Mouse (Mus musculus) layer of hippocampus, postnatal 14 days (tissue): ENCODE data around the gene Nosip. TPM values are rescaled to one million over a fixed set of nuclear protein-coding genes. Genes with fewer than 3 reads are reported as not detected.

Experiments used
- DNase-seq, 2 experiments: peaks; one replicate each; pipeline ENCODE4 v3.0.0; 2021 to 2022; ENCODE audit warnings: low spot score in 2 of 2, mixed read lengths in 1 of 2
- total RNA-seq, 2 experiments: library from RNA; stranded (reverse); gene quantifications; 2 replicates each; pipeline ENCODE4 v1.2.3; 2021

Gene Nosip
- total RNA-seq, 2 experiments from 2014 or later: 49.2 to 55.4 TPM

DNA sequence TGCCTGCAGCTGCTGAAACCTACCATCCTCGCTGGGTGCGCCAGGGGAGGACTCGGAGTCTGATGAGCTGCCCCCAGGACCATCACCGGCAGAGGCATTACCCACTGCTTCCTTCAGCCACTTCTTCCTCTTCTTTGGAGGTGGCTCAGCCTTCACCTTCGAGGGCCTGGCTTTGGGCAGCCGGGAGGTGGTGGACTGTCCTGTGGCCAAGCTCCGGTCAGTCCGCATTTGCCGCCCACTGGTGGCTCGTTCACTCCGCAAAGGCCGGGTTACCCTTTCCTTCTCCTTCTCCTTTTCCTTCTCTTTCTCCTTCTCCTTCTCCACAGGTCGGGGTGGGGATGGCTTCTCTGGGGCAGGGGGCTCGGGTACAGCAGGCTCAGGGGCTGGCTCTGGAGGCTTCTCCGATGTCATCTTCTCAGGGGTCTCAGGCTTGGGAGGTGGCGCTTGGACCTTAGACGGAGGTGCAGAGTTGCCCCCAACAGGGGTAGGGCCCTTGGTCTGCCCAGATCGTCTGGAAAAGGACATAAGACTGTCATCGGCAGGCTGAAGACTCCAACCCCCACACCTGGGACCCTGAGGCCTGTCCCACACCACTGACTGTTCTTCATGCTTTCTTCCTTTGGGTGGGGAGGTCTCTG is 28.4 kb upstream of the Nosip start:
- DNase-seq: no peak

DNA sequence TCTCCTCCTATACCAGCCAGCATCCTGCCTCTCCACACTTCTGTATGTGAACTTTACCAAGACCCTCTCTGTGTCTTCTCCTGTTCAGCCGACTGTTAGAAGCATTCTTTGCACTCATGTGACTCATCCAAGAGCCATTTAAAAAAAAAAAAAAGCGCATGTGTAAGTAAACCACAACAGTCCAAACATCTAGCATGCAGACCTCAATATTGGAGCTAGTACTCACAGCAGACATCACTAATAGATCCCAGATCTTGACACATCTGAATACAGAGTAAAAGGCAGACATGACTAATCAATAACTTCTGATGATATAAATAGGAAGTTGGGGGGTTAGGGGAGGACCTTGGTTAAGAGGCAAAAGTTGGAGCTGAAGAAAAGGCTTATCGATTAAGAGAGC is 26.6 kb upstream of the Nosip start:
- DNase-seq: no peak

- DNase-seq: no peak
Measured at GRCm38 (mm10) chr7:45036702-45037101, 25.5 kb upstream of the Nosip start.

DNA sequence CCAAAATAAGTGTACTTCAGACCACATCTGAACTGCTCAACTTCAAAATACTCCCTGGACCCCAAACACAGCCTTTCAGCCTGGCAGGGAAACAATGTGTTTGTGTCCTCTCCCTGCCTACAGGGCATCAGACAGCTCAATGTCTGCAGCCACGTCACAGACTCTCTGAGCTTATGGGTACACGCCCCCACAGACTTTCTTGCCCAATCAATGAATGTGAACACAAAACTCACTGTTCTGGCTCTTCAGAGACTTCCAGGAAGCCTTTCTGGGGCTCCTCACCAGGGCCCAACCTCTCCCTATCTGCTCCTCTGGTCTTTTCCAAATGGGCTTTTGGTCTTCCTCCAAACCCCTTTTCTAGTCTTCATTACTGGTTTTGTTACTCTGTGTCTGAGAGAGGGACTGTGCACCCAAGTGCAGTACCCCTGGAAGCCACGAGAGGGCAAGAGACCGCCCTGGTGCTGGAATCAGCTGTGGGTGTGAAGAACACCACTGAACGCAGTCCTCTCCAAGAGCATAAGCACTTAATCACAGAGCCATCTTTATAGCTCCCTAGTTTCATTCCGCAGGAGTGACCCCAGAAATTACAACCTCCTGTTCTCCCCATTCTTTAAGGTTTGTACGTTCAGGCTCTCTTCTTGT is 24.4 kb upstream of the Nosip start:
- DNase-seq: no peak

- no peak for DNase-seq
Measured at GRCm38 (mm10) chr7:45038411-45038810, 23.8 kb upstream of the Nosip start.

GRCm38 (mm10) chr7:45040851-45041250 is 21.4 kb upstream of the Nosip start:
- no peak for DNase-seq

GRCm38 (mm10) chr7:45043307-45043706 is 18.9 kb upstream of the Nosip start:
- no peak for DNase-seq

DNA sequence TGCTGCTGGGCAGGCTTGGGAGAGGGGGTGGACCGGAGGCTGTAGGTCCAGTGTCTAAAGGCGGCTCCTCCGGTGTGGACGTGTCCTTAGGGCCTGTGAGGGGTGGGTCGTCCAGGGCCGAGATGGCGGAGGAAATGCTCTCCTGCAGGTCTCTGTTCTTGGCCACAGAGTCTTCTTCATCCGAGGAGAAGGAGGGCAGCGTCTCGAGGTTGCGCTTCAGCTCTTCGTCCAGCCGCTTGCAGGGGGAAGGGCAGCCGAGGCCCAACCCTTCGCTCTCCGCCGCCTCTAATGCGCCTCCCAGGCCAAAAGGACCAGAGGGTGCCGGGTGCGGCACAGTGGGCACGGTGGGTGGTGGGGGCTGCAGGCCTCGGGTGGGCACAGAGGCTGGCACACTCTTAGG is 16.5 kb upstream of the Nosip start:
- no peak for DNase-seq

DNA sequence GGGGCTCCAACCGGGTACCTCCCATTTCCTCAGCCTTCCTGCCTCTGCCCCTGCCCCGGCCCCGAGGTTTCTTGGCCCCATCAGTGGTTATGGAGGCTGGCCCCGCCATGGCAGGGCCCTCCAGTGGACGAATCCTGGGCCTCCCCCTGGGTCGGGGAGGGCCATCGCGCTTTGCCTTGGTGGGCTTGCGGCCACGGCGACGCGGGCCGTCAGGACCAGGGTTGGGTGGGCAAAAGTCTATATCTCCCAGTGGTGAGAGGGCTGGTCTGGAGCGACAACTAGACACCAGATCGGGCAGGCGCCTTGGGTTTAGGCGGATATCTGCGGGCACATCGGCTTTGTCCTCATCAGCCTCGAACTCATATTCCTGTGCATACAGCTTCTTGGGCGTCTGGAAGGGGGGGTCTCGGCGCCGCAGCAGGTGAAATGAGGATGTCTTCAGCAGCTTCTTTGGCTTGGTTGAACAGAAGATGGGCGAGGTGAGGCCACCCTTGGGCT is 15.3 kb upstream of the Nosip start:
- no peak for DNase-seq

GRCm38 (mm10) chr7:45047491-45047890 is 14.7 kb upstream of the Nosip start:
- no peak for DNase-seq

DNA sequence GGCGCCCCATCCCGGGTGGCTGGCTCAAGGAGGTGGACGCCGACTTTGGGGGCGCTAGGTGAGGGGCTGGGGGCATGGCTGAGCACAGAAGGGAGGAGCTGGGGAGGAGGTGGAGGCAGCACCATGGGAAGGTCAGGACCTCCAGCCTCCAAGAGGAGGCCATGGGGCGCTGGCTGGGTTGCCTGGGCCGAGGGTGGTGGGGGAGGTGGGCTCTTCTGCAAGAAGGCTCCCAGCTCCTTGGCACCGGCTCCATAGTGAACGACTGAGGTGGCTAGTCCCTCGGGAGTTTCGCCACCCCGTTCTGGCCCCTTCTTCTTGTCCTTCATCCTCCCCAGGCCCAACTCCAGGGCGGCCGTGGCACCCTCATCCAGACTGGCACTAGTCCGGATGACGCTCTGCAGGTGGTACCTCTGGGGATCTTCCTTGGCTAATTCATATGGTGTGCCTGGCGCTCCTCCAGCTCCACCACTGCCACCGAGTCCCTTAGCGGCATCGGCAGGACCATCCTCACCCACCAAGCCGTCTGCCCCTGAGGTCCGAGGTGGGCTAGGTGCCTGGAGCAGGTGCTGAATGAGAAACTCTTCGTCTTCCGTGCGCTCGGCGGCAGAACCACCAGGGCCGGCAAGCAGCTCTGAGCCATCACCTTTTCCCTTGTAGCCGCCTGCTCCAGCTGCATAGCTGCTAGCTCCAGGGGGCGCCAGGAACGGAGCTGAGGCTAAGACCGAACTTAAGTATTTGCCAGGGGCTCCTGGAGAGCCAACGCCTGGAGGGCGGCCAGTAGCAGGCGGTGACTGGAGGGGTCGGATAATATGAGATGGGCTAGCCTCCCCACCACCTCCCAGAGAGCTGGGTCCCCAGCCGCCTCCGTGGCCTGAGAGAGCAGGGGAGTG is 14.0 kb upstream of the Nosip start:
- DNase-seq: no peak

DNA sequence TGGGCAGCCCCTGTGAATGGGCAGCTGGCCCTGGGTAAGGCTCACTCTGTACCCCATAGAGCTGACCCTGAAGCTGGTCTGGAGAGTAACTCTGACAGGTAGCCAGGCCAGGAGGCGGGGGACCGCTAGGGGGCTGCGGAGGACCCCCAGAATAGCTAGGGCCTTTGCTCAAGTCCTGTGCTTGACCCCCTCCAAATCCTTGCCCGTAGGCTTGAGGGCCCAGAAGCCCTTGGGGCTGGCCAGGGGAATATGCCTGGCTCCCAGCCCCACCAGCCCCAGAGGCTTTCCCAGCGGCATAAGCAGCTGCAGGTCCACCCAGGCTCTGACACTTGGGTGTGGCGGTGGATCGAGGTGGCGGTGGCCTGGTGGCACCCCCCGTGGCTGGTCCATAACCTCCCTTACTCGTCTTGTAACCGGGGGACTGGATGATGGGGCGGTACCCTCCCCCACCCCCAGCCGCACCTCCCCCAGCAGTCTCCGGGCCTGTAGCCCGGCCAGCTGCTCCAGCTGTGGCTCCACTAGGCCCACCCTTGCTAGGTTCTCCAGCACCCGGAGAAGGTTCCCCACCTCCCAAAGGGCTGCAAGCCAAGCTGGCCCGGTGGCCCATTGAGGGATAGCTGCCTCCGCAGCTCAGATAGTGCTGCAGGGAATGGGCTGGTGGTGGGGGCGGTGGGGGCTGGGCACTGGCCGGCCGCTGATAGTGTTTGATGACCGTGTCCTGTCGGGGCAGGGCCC is 13.1 kb upstream of the Nosip start:
- no peak for DNase-seq

- peak; percentile 60 to 87 for DNase-seq
Measured at GRCm38 (mm10) chr7:45050945-45051600, 11.2 kb upstream of the Nosip start.

DNA sequence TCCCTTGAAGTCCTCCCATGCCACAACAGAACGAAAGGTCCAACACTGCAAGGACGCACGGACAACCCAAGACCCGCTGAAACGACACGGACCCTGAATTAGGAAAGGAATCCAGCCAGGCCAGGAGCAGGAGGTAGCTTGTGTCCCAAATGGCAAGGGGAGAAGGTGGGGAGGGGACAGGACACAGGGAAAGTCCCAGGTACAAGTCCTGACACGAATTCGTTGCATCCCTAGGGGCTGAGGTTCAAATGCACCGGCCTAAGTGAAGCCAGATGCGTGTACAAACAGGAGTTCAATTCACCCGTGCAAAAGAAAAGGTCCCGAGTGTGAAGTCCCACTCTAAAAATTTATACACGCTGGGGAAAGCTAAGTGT is 10.6 kb upstream of the Nosip start:
- no peak for DNase-seq

GRCm38 (mm10) chr7:45052181-45052861 is 9.9 kb upstream of the Nosip start:
- peak; percentile 51 to 60 for DNase-seq

DNA sequence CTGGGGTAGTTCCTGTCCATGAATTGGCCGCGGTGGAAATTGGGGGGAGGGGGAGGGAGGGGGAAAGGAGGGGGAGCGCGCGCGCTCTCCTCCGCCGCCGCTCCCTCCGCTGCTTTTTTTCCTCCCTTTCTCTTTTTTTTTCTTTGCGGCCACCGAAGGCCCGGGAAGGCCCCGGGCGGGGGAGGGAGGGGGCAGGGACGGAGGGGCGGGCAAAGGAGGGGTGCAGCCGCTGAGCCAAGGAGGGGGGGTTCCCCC is 9.4 kb upstream of the Nosip start, which contains the start of gene Prr12:
Gene Prr12, minus strand, starts transcription at position 20 of the 255 bp plus-strand sequence.
- DNase-seq: no peak

DNA sequence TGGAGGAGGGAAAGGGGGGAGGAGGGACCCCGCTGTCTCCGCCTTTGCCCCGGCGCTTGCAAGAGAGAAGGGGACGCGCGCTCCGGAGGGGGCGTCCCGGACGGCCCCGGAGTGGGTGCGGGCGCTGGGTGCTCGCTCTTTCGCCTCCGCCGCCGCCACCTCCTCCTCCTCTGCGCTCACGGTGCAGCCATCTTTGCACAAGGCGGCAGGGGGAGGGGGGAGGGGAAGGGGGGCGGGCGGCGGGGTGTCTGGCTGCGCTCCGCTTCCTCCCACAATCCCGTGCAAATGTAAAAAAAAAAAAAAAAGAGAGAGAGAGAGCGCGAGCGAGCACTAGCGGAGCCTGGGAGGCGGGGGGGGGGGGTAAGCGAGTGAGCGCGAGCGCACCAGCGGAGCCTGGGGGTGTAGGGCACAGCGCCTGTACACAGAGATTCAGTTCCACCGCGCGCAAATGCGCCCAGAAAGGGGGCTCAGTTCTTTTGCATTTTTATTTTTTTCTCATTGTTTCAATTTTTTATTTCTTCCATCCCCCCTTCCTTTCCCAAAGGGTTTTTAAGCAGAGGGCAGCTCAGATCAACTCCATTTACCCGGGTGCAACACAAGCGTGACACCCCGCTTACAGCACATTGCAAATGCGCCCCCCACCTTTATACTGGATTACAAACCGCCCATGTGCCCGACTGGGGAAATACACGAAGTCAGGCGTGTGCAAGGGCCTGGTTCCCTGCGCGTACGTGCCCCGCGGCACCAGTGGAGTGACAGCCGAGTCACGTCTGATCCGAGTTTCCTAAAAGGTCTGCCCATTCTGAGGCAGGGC is 8.9 kb upstream of the Nosip start:
- peak; percentile 79 to 83 for DNase-seq

- peak; percentile 81 to 96 for DNase-seq
Measured at GRCm38 (mm10) chr7:45053931-45054510, 8.2 kb upstream of the Nosip start.

DNA sequence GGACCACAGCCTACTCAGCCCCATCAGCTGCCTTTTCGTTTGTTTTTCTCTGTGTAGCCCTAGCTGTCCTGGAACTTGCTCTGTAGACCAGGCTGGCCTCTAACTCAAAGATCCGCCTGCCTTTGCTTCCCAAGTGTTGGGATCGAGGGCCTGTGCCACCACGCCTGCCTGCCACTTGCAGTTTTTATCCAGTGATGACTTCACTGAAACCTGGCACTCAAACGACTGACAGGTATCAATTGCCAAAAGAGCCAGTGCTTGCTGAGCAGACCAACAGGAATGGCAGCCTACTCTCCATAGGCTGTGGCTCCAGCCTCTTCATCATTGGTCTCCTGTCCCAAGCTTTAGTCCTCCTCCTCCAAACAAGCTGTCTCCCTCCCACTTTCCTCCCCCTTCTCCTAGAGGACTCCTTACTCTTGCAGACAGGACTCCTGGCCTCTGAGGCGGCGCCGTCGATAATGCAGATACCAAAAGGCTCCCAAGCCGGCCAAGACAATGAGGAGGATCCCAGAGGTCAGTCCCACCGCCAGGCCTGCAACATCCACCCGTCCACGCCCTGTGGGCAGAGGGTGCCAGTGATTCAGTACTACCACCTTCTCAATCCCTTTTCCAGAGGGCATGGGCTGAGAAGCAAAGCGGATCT is 5.8 kb upstream of the Nosip start:
- no peak for DNase-seq
